Mouse (Mus musculus) gastrocnemius, postnatal 4 days (tissue): Measurements from ENCODE around the gene Stard5. TPM values are rescaled to one million over a fixed set of nuclear protein-coding genes. Genes with fewer than 3 reads are reported as not detected.

ENCODE experiments used
- DNase-seq, 2 experiments: peaks; one replicate each; pipeline ENCODE4 v3.0.0; 2021 to 2022; ENCODE audit warnings: low spot score in 2 of 2, mixed read lengths in 2 of 2
- long read RNA-seq, 2 experiments: library from polyadenylated mRNA; stranded (forward); transcript quantifications; one replicate each; pipeline ENCODE4 v2.0.0; 2021
- total RNA-seq, 2 experiments: library from RNA; stranded (reverse); gene quantifications; 2 replicates each; pipeline ENCODE4 v1.2.3; 2021

The Stard5 gene
- 10 to 100 TPM; 14.9 to 15.3 TPM for total RNA-seq
- long read RNA-seq, experiment 1, transcript Stard5-201 (6 exons, 2,483 nt): major isoform, 17 of 23 reads
- long read RNA-seq, experiment 1, partial matches to known transcripts: 1 of 23 reads
- long read RNA-seq, experiment 1, other reads (novel, unspliced or antisense): 5 of 23 reads
- long read RNA-seq, experiment 2, transcript Stard5-201 (6 exons, 2,483 nt): major isoform, 20 of 27 reads
- long read RNA-seq, experiment 2, partial matches to known transcripts: 2 of 27 reads
- long read RNA-seq, experiment 2, other reads (novel, unspliced or antisense): 4 of 27 reads

- DNase-seq: peak; percentile 79 to 89
These were observed at the start of gene Stard5 for GRCm38 (mm10) chr7:83631828-83632681. Gene Stard5 (plus strand): TSS chr7:83631959.

- peak in 1 of 2 experiments; percentile 54 for DNase-seq
These were observed 46.9 kb upstream of the Stard5 start, which contains the start of gene Tmc3 for GRCm38 (mm10) chr7:83584639-83585471. Gene Tmc3 (plus strand): TSS chr7:83584927.

- no peak for DNase-seq
These were observed 37.7 kb upstream of the Stard5 start for GRCm38 (mm10) chr7:83594056-83594455.

GRCm38 (mm10) chr7:83597063-83597462, 34.7 kb upstream of the Stard5 start:
- DNase-seq: no peak

GRCm38 (mm10) chr7:83598997-83599912, 32.5 kb upstream of the Stard5 start:
- DNase-seq: no peak

- peak in 1 of 2 experiments; percentile 42 for DNase-seq
These were observed 31.9 kb upstream of the Stard5 start for GRCm38 (mm10) chr7:83599913-83600286.

GRCm38 (mm10) chr7:83604180-83604944, 27.4 kb upstream of the Stard5 start:
- DNase-seq: no peak

GRCm38 (mm10) chr7:83606796-83607195, 25.0 kb upstream of the Stard5 start:
- DNase-seq: no peak

- DNase-seq: no peak
These were observed 21.9 kb upstream of the Stard5 start for GRCm38 (mm10) chr7:83609891-83610290.

- no peak for DNase-seq
These were observed 19.9 kb upstream of the Stard5 start for GRCm38 (mm10) chr7:83611886-83612285.

- no peak for DNase-seq
These were observed 16.5 kb upstream of the Stard5 start for GRCm38 (mm10) chr7:83615272-83615671.

GRCm38 (mm10) chr7:83615815-83616214, 15.9 kb upstream of the Stard5 start:
- no peak for DNase-seq

- no peak for DNase-seq
These were observed 15.5 kb upstream of the Stard5 start for GRCm38 (mm10) chr7:83616268-83616667.

- DNase-seq: no peak
These were observed 13.1 kb upstream of the Stard5 start for GRCm38 (mm10) chr7:83618709-83619108.

- DNase-seq: no peak
These were observed 9.2 kb upstream of the Stard5 start for GRCm38 (mm10) chr7:83622582-83622981.

GRCm38 (mm10) chr7:83624065-83624464, 7.7 kb upstream of the Stard5 start:
- DNase-seq: no peak

GRCm38 (mm10) chr7:83626557-83627257, 5.1 kb upstream of the Stard5 start:
- DNase-seq: no peak

- no peak for DNase-seq
These were observed 4.4 kb upstream of the Stard5 start for GRCm38 (mm10) chr7:83627369-83627768.
